Mouse (Mus musculus) MEL (cell line): ENCODE measurements around the gene Itgb6.

Source experiments
- CHD1 ChIP-seq: IDR thresholded peaks from 2 replicates; pipeline ENCODE4 v1.6.1; 2012; ENCODE audit warnings: low read depth, mild to moderate bottlenecking, inconsistent platforms, low read length, improper control_type of control experiment
- CTCF ChIP-seq, 3 experiments: IDR thresholded peaks in 2 of 3; conservative IDR thresholded peaks in 1 of 3; 2 replicates each; pipeline ENCODE4 v1.5.1; 2011 to 2012; ENCODE audit warnings: low read length in 3 of 3, low read depth in 2 of 3, mild to moderate bottlenecking in 2 of 3, improper control_type of control experiment in 1 of 3, inconsistent platforms in 1 of 3, mixed read lengths in 1 of 3, moderate library complexity in 1 of 3; ENCODE audit not compliant: control insufficient read depth in 1 of 3, insufficient read depth in 1 of 3, poor library complexity in 1 of 3, severe bottlenecking in 1 of 3
- E2F4 ChIP-seq: IDR thresholded peaks from 2 replicates; pipeline ENCODE4 v1.6.1; 2011; ENCODE audit warnings: low read depth, low read length, improper control_type of control experiment, borderline replicate concordance
- ELF1 ChIP-seq: IDR thresholded peaks from 2 replicates; pipeline ENCODE4 v1.6.1; 2014; ENCODE audit warnings: low read depth, mild to moderate bottlenecking, inconsistent platforms, low read length, improper control_type of control experiment, moderate library complexity
- EP300 ChIP-seq, 2 experiments: IDR thresholded peaks; 2 replicates each; pipeline ENCODE4 v1.6.1; 2011; ENCODE audit warnings: improper control_type of control experiment in 2 of 2, low read length in 2 of 2, low read depth in 1 of 2, mild to moderate bottlenecking in 1 of 2
- MAZ ChIP-seq: IDR thresholded peaks from 2 replicates; pipeline ENCODE4 v1.6.1; 2012; ENCODE audit warnings: low read depth, mild to moderate bottlenecking, inconsistent platforms, low read length, improper control_type of control experiment
- MXI1 ChIP-seq: IDR thresholded peaks from 2 replicates; pipeline ENCODE4 v1.6.1; 2011; ENCODE audit warnings: mild to moderate bottlenecking, low read depth, low read length, improper control_type of control experiment
- NRF1 ChIP-seq: IDR thresholded peaks from 2 replicates; pipeline ENCODE4 v1.6.1; 2014; ENCODE audit warnings: low read depth, mild to moderate bottlenecking, inconsistent platforms, low read length, improper control_type of control experiment, moderate library complexity; ENCODE audit not compliant: poor library complexity, insufficient read depth, severe bottlenecking
- POLR2A ChIP-seq, 2 experiments: IDR thresholded peaks; 2 replicates each; pipeline ENCODE4 v1.6.1; 2011 to 2012; ENCODE audit warnings: low read length in 2 of 2, mild to moderate bottlenecking in 2 of 2, control low read depth in 1 of 2, improper control_type of control experiment in 1 of 2, low read depth in 1 of 2, moderate library complexity in 1 of 2; ENCODE audit not compliant: control insufficient read depth in 1 of 2, insufficient read depth in 1 of 2, poor library complexity in 1 of 2
- RAD21 ChIP-seq: IDR thresholded peaks from 2 replicates; pipeline ENCODE4 v1.6.1; 2011; ENCODE audit warnings: mild to moderate bottlenecking, low read depth, low read length, improper control_type of control experiment
- ZMIZ1 ChIP-seq: IDR thresholded peaks from 2 replicates; pipeline ENCODE4 v1.6.1; 2012; ENCODE audit warnings: low read depth, mild to moderate bottlenecking, inconsistent platforms, low read length, improper control_type of control experiment, moderate library complexity

- TF ChIP-seq CTCF (IDR thresholded peaks at IDR 0.05 in 2 of 3, conservative IDR thresholded peaks at IDR 0.05 in 1 of 3; ENCODE audit: control insufficient read depth in 1 of 3, insufficient read depth in 1 of 3, low read depth in 2 of 3, low read length in 3 of 3, poor library complexity in 1 of 3, severe bottlenecking in 1 of 3): no peak
- no peak for TF ChIP-seq ELF1
- TF ChIP-seq EP300 (IDR thresholded peaks at IDR 0.05; ENCODE audit: low read depth in 1 of 2, low read length in 2 of 2): no peak
- TF ChIP-seq RAD21: no peak
- no peak for TF ChIP-seq CHD1
- no peak for TF ChIP-seq MXI1
- TF ChIP-seq NRF1: no peak
- TF ChIP-seq ZMIZ1: no peak
- no peak for TF ChIP-seq MAZ
- TF ChIP-seq POLR2A (IDR thresholded peaks at IDR 0.05; ENCODE audit: control insufficient read depth in 1 of 2, insufficient read depth in 1 of 2, low read depth in 1 of 2, low read length in 2 of 2, poor library complexity in 1 of 2): no peak
- TF ChIP-seq E2F4: no peak
Measured at GRCm38 (mm10) chr2:60663071-60663470, 59.4 kb downstream of the Itgb6 start.
